7 mouse cellular contexts compared by ENCODE assay signal in the genomic region with DNA sequence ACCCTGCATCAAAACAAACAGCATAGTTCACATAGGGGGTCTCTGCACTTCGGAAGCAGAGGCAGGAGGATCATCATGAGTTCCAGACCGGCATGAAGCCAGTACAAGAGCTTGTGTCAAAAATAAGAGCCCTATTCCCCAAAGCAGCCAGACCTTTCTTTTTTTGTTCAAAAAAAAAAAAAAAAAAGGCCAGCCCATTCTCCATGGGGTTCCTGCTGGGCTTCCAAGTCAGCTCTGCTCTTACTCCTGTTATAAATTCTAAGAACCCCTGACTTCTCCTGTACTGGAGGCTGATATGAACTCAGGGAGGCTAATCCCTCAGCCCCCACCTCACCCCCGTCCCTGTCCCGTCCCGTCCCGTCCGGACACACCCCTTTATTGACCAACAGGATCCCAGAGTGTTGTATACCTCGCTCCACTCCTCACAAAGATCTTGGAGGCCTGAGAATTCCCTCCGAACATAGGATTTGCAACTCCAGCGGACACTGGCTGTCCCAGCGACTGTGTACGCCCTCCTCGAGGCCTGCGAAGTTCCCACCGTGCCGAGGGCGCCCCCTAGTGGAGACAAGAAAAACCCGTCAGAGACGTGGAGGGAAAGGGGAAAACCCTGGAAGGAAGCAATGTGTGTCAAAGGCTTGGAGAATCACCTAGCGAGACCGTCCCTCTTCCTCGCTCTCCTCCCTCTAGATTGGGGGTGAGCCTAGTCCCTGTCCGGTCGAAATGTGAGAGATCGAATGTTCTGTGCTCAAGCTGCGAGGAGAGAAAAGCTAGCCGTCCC. TPM values are rescaled to one million over a fixed set of nuclear protein-coding genes. Genes with fewer than 3 reads are reported as not detected.
DNase-seq lines count a peak whose midpoint lies in the region; ATAC-seq and TF ChIP-seq lines count a peak whose summit lies in the region.

No protein-coding gene starts in this region.

- H3K9me3 ChIP-seq in limb, embryonic 11.5 days (ENCODE audit: control insufficient read depth, low read length), result no peaks in the 10 kb centered on the region
- no peaks in the 10 kb centered on the region for H3K9me3 ChIP-seq in midbrain, embryonic 13.5 days

- no peaks in the 10 kb centered on the region for H3K36me3 ChIP-seq in limb, embryonic 11.5 days (ENCODE audit: control insufficient read depth, insufficient read depth, low read length)
- H3K36me3 ChIP-seq in midbrain, embryonic 13.5 days, result no peaks in the 10 kb centered on the region
- H3K36me3 ChIP-seq in small intestine, adult 2 months (ENCODE audit: control insufficient read depth, insufficient read depth, low read length), result no peaks in the 10 kb centered on the region

- peak; percentile 81 to 92 for DNase-seq in adrenal gland, adult (ENCODE audit: inconsistent age in 2 of 2, low spot score in 1 of 2)
- DNase-seq in gastrocnemius, postnatal 14 days, result peak; percentile 88
- peak; percentile 93 for DNase-seq in limb, embryonic 11.5 days (ENCODE audit: low spot score)

- H3K27ac ChIP-seq in limb, embryonic 11.5 days (replicated peaks; ENCODE audit: low read depth, low read length), result no peak overlapping the region; the same call in 1 of the 2 replicates
- peak overlapping the region; percentile 79 for H3K27ac ChIP-seq in midbrain, embryonic 13.5 days
- H3K27ac ChIP-seq in small intestine, adult 2 months (ENCODE audit: insufficient read depth, low read depth, low read length), result peak overlapping the region; percentile 17; the same call in 1 of the 2 replicates

- 10% methylated on average over 27 of the region's 27 CpGs for WGBS in limb, embryonic 11.5 days
- WGBS in midbrain, embryonic 13.5 days, result 4% methylated on average over 27 of the region's 27 CpGs
- WGBS in small intestine, adult 2 months, result 5% methylated on average over 27 of the region's 27 CpGs

- intact Hi-C loops in gastrocnemius, postnatal 14 days (cut with DNase I; ENCODE audit: low total_unique reads), result loop anchor here (5.0 kb wide), 2 partner anchors 74 to 91 kb away; no protein-coding TSS in a partner anchor

- TF ChIP-seq CTCF in small intestine, adult 2 months (IDR thresholded peaks at IDR 0.05; ENCODE audit: extremely low read depth, insufficient read length, insufficient replicate concordance, low read depth, low read length), result peak; percentile 97

- peak overlapping the region; percentile 42; the same call in 1 of the 2 replicates for H3K4me2 ChIP-seq in limb, embryonic 11.5 days (ENCODE audit: low read depth, severe bottlenecking)
- H3K4me2 ChIP-seq in midbrain, embryonic 13.5 days (replicated peaks), result peak overlapping the region; percentile 43

- H3K27me3 ChIP-seq in limb, embryonic 11.5 days (ENCODE audit: control insufficient read depth, insufficient read depth, low read length), result no peaks in the 10 kb centered on the region
- peaks cover 19% of the 10 kb centered on the region for H3K27me3 ChIP-seq in midbrain, embryonic 13.5 days
- H3K27me3 ChIP-seq in small intestine, adult 2 months (ENCODE audit: control insufficient read depth, insufficient read depth, low read length), result no peaks in the 10 kb centered on the region

- peak overlapping the region; percentile 19; the same call in 1 of the 2 replicates for H3K4me3 ChIP-seq in limb, embryonic 11.5 days (ENCODE audit: low read depth, low read length)
- H3K4me3 ChIP-seq in midbrain, embryonic 13.5 days (replicated peaks), result peak overlapping the region; percentile 19
- peak overlapping the region; percentile 49 for H3K4me3 ChIP-seq in small intestine, adult 2 months (ENCODE audit: low read depth, low read length)

- H3K4me1 ChIP-seq in limb, embryonic 11.5 days (ENCODE audit: control insufficient read depth, insufficient read depth, low read length), result peaks cover 24% of the 10 kb centered on the region
- H3K4me1 ChIP-seq in midbrain, embryonic 13.5 days (replicated peaks), result peaks cover 43% of the 10 kb centered on the region
- peaks cover 1% of the 10 kb centered on the region for H3K4me1 ChIP-seq in small intestine, adult 2 months (ENCODE audit: control insufficient read depth, insufficient read depth, insufficient read length, low read length)

- ATAC-seq in common myeloid progenitor, adult 5-6 weeks (replicated peaks; ENCODE audit: low read depth, poor library complexity, severe bottlenecking), result peak; percentile 89
- peak; percentile 58 for ATAC-seq in inflammation-experienced regulatory T-cells, adult 6 months
- peak; percentile 26 for ATAC-seq in limb, embryonic 11.5 days (ENCODE audit: insufficient number of reproducible peaks, low FRiP score, low TSS enrichment, low read depth)
- ATAC-seq in midbrain, embryonic 13.5 days, result peak; percentile 34; the same call in 1 of the 2 replicates

- peak overlapping the region; percentile 64 for H3K9ac ChIP-seq in limb, embryonic 11.5 days (ENCODE audit: low read length)
- 0 out of 2 replicates have a peak overlapping the region, but pooled peaks have one; percentile 46 for H3K9ac ChIP-seq in midbrain, embryonic 13.5 days (replicated peaks)

- no peak; the same call in 1 of the 2 replicates for TF ChIP-seq POLR2A in small intestine, adult 2 months (IDR thresholded peaks at IDR 0.05; ENCODE audit: low read depth, low read length)

RNA-seq across cellular contexts. Expression of a gene that starts 0.7 kb away (rescaled TPM):
- not detected in 2 replicates for total RNA-seq in common myeloid progenitor, adult 5-6 weeks (2017)
- under 1 TPM; 0.38 to 0.66 TPM for total RNA-seq in gastrocnemius, postnatal 14 days (2021)
- not detected for polyA plus RNA-seq in inflammation-experienced regulatory T-cells, adult 6 months (2017; shearing (Covaris generic))
- polyA plus RNA-seq in limb, embryonic 11.5 days (2014; fragmentation: Nextera tagmentation; extraction: Ambion mirVana), result 3.9 and 4.2 TPM in 2 replicates
- 4.2 and 5.3 TPM in 2 replicates for polyA plus RNA-seq in midbrain, embryonic 13.5 days (2015; fragmentation: Nextera tagmentation; extraction: Ambion mirVana)
- 0.42 and 0.51 TPM in 2 replicates for polyA plus RNA-seq in small intestine, adult 2 months (2012; rRNA removed)

RNA-seq across cellular contexts. Expression of a gene that starts 22.3 kb away (rescaled TPM):
- 32.6 and 42.1 TPM in 2 replicates for total RNA-seq in common myeloid progenitor, adult 5-6 weeks (2017)
- 10 to 100 TPM; 21.1 to 27.7 TPM for total RNA-seq in gastrocnemius, postnatal 14 days (2021)
- 10 to 100 TPM; 58.6 to 77.0 (median 60.5) TPM for polyA plus RNA-seq in inflammation-experienced regulatory T-cells, adult 6 months (2017; shearing (Covaris generic))
- 52.9 and 55.0 TPM in 2 replicates for polyA plus RNA-seq in limb, embryonic 11.5 days (2014; fragmentation: Nextera tagmentation; extraction: Ambion mirVana)
- polyA plus RNA-seq in midbrain, embryonic 13.5 days (2015; fragmentation: Nextera tagmentation; extraction: Ambion mirVana), result 84.5 and 87.6 TPM in 2 replicates
- 8.2 and 26.3 TPM in 2 replicates for polyA plus RNA-seq in small intestine, adult 2 months (2012; rRNA removed)

RNA-seq across cellular contexts. Expression of a gene that starts 25.7 kb away (rescaled TPM):
- not detected in 2 replicates for total RNA-seq in common myeloid progenitor, adult 5-6 weeks (2017)
- total RNA-seq in gastrocnemius, postnatal 14 days (2021), result 1 to 10 TPM; 3.6 to 7.3 TPM
- not detected for polyA plus RNA-seq in inflammation-experienced regulatory T-cells, adult 6 months (2017; shearing (Covaris generic))
- 57.2 and 57.4 TPM in 2 replicates for polyA plus RNA-seq in limb, embryonic 11.5 days (2014; fragmentation: Nextera tagmentation; extraction: Ambion mirVana)
- polyA plus RNA-seq in midbrain, embryonic 13.5 days (2015; fragmentation: Nextera tagmentation; extraction: Ambion mirVana), result 10.8 and 13.2 TPM in 2 replicates
- 9.0 and 12.4 TPM in 2 replicates for polyA plus RNA-seq in small intestine, adult 2 months (2012; rRNA removed)

Comparison
In these comparisons a context has a peak if more than half of its experiments do, and no peak if none do; other contexts are left out.
1. ATAC-seq: peak in every context shown above with its lines; median percentile 89 in common myeloid progenitor, adult 5-6 weeks; 58 in inflammation-experienced regulatory T-cells, adult 6 months; 34 in midbrain, embryonic 13.5 days; 26 in limb, embryonic 11.5 days.